Mouse (Mus musculus): ENCODE results near the gene Smarcd3.

Smarcd3 gene

DNA sequence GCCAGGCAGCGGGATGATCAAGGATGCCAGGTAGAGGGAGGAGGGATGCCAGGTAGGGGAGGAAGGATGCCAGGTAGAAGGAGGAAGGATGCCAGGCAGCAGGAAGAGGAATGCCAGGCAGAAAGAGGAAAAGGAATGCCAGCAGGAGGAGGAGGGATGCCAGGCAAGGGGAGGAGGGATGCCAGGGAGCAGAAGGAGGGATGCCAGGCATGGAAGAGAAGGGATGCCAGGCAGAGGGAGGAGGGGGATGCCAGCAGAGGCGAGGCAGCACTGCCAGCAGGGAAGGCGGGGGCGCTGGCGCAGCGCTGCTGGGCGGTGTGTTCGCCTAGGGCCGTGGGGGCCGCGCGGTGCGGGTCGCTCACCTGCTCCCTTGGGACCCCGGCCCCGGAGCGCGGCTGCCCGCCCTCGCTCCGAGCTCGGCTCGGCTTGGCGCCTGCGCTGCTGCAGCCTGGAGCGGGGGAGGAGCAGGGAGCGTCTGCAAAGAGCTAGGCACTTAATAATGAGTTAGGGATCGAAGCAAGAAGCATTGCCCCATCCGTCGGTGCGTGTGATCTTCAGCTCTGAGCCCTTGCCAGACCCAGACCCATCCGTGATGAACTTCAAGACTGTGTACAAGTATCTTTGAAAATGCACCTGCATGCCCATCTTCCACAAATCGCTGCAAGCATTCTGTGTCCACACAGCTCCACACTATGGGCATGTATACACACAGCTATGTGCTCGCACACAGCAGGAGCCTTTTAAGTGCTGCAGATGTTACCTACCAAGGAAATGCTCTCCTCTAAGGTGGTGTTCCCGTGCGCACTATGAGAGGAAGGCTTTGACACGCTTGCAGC, at the start of gene Smarcd3:
Smarcd3 (minus strand) TSS at position 426 of the 836 bp plus-strand sequence.
- peak; percentile 46 for DNase-seq

GRCm38 (mm10) chr5:24661457-24661856, 37.2 kb upstream of the Smarcd3 start:
- DNase-seq = peak; percentile 28

DNA sequence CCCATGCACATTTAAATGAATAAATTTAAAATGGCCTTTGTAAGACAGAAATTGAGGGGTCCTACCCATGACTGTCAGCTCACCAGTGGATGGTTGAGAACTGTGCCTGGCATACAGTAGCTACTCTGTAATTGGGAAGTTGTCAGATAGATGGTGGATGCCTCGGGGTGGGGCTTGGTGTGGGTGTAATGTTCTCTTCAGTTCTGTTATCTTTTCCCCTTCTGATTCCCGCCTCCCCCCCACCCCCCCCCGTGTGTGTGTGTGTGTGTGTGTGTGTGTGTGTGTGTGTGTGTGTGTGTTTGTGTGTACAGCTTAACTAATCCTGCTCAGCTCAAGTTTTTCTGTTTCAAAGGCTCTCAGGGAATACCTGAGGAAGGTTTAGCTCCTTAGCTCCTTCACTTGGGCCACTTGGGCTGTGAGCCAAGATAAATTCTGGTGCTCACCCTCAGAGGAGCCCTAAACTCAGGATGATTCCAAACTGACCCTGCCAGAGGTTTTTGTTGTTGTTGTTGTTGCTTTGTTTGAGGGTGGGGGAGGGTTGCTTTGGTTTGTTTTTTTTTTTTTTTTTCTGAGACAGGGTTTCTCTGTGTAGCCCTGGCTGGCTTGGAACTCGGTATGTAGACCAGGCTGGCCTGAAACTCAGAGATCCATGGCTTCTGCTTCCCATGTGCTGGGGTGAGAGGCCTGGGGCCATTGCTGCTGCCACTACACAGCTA, 35.7 kb upstream of the Smarcd3 start:
- no peak for DNase-seq

DNA sequence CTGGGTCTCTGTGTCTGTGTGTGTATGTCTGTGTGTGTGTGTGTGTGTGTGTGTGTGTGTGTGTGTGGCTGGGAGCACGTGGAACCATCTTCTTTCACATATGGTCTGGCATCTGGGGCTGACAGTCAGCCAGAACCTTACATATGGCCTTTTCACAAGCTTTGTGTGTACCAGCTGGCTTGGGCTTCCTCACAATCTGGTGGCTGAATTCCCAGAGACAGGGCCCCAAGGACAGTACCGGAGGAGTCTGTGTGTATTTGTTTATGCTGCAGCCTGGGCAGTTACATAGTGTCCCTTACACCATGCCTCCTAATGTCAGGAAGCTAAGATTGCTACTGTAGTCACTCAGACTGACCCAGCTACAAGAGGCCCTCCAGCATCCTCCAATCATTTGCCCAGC, 32.9 kb upstream of the Smarcd3 start:
- DNase-seq = peak; percentile 24

DNA sequence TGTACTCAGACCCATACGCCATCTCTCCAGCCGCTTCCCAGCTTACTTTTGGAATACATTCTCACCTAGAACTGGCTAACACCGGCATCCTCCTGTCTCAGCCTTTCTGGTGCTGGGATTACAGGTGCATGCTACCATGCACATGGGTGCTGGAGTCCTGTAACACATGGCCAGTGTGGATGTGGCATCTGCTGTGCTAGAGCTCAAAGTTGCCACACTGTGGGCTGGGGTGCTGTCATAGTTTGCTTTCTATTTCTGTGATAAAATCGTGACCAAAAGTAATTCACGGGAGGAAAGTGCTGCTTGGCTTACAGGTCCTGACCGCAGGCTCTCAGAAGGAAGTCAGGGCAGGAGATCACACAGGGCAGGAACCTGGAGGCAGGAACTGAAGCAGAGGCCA, 30.3 kb upstream of the Smarcd3 start:
- DNase-seq = no peak

GRCm38 (mm10) chr5:24652780-24653179, 28.6 kb upstream of the Smarcd3 start:
- no peak for DNase-seq

- peak; percentile 89 for DNase-seq
Observed at GRCm38 (mm10) chr5:24651768-24652752, 27.8 kb upstream of the Smarcd3 start.

- no peak for DNase-seq
Observed at GRCm38 (mm10) chr5:24651356-24651755, 27.1 kb upstream of the Smarcd3 start.

DNA sequence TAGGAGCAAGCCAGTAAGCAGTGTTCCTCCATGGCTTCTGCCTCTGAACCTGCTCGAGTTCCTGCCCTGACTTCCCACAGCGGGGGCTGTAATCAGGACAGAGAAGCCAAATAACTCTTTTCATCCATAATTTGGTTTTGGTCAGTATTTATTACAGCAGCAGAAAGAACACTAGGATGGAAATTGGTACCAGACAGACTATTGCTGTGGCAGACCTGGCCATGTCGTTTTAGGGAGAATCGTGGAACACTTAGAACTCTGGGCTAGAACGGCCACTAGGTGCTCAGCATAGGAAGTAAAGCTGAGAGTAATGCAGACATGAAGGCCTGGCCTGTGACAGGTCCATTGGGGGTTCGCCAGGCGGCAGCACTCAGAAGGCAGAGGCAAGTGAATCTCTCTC, 25.5 kb upstream of the Smarcd3 start:
- no peak for DNase-seq

DNA sequence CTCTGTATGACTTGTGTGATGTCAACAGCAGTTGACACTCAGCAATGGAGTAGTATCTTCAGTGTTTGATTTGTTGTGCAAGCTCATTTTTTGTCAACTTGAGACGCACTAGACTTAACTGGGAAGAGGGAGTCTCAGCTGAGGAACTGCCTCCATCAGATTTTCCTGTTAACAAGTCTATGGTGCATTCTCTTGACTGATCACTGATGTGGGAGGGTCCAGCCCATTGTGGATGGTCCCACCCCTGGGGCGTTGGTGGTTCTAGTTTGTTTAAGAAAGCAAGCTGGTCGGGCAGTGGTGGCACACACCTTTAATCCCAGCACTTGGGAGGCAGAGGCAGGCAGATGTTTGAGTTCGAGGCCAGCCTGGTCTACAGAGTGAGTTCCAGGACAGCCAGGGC, 25.0 kb upstream of the Smarcd3 start:
- DNase-seq = no peak

DNA sequence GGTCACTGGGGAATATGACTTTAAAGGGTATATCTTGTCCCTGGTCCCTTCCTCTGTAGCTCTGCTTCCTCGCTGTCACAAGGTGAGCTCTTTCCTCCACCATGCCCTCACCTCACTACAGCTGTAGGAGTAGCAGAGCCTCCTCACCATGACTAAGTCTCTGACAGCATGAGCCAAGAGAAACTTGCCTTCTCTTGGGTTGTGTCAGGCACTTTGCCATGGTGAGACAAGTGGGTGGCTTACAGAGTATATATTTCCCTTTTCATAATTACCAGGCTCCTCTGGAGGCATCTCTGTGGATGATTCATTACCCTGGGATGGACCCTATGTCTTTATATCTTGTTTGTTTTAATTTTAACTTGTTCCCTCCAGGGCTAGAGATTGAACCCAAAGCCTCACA, 21.2 kb upstream of the Smarcd3 start:
- no peak for DNase-seq

GRCm38 (mm10) chr5:24639081-24639480, 14.9 kb upstream of the Smarcd3 start:
- no peak for DNase-seq

DNA sequence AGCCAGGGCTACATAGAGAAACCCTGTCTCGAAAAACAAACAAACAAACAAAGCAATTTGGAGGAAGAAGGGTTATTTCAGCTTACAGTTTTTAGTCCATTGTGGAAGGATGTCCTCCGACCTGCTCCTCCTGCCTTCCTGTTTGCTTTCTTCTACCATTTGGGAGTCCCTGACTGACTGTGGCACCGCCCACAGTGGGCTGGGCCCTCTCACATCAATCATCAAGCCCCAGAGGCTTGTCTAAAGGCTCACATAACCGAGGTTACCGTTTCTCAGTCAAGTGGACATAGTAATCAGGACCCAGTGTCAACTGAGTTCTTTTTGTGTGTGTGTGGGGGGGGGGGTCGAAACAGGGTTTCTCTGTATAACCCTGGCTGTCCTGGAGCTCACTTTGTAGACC, 13.9 kb upstream of the Smarcd3 start:
- DNase-seq = no peak

DNA sequence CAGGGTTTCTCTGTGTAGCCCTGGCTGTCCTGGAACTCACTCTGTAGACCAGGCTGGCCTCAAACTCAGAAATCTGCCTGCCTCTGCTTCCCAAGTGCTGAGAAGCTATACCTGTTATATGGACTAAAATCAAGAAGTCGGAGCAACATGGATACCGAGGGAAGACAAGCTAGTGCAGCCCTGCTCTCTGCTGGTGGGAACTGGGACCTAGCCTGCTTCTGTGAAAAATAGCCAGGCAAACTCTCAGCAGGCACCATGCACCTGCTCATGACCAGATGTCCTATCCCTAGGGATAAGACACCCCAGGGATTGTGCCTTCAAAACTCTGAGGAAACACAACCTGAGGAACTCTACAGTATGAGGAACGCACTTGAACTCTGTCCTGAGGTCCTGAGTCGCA, 12.8 kb upstream of the Smarcd3 start:
- no peak for DNase-seq

- DNase-seq = no peak
Observed at GRCm38 (mm10) chr5:24635526-24636141, 11.4 kb upstream of the Smarcd3 start.

GRCm38 (mm10) chr5:24635093-24635492, 10.9 kb upstream of the Smarcd3 start:
- no peak for DNase-seq

DNA sequence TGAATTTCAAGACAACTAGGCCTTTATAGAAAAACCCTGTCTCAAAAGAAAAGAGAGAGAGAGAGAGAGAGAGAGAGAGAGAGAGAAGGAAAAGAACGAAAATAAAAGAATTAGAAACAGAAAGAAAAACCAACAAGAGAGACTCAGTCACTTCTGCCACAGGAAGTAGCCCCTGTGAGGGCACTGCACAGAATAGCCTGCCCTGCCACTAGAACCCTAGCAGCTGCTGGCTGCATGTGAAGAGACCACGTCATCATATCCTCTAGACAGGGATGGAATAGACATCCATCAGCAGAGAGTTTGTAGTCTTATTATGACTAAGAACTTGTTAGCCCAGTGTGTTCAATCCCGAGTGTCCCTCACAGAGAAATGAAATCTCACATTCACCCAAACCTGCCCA, 5.5 kb upstream of the Smarcd3 start:
- no peak for DNase-seq

- no peak for DNase-seq
Observed at GRCm38 (mm10) chr5:24624822-24625120, 560 bp upstream of the Smarcd3 start.

DNA sequence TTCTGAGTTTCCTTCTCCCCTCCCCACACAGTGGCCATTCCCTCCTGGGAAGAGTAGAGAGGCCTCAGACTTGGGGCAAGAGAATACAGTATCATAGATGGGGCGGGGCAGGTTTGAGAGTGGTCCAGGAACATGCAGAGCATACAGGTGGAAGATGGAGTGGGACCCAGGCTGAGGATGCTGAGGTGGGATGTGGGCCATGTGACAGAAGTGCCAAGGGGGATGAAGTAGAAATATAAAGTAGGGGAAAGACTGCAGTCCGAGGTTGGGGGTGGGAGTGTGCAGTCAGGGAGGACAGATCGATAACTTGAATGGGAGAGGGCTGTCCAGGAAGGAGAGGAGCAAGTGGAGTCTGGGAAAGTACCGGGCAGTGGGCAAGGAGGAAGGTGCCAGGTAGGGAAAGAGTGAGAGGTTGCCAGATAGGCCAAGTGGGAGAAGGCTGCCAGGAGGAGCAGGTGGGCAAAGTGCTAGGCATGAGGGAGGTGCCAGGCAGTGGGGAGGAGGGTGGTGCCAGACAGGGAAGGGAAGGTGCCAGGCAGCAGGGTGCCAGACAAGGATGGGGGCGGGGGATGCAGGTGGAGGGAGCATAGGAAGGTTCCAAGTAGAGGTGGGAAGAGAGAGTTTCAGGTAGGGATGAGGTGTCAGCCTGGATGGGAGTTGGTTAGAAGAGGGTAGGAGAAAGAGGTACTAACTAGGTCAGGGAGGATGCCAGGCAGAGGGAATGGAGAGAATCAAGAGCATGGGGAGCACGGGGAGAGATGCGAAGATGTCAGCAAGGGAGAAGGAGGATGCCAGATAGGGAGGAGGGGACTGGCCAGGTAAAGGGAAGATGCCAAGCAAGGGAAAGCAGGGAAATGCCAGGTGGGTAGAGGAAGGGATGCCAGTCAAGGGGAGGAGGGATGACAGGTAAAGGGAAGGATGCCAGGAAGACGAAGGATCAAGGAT, 898 bp downstream of the Smarcd3 start:
- no peak for DNase-seq

GRCm38 (mm10) chr5:24622386-24623040, 1.7 kb downstream of the Smarcd3 start:
- DNase-seq = no peak

DNA sequence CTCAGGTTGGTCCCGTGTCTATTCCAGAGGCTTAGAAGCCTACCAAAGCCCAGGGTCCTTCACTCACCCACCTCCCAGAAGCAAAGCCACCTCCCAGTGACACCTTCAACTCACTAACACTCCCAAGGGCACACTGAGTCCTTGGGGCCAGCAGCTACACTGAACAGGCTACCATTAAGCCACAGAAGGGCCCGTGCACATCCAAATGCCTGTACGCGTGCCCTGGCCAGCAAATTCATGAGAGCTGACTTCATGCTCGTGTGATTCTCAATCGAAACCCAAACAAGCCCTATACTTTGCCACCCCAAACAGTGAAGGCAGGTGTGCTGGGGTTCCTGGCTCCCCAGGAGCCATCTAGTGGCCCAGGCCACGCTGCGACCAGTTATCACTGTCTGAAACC, 3.6 kb downstream of the Smarcd3 start:
- DNase-seq = no peak
